Mouse (Mus musculus) heart, postnatal 25 days (tissue): ENCODE data around the gene Aldh18a1. TPM values are rescaled to one million over a fixed set of nuclear protein-coding genes. Genes with fewer than 3 reads are reported as not detected.

Experiments
- DNase-seq: peaks from one replicate; pipeline ENCODE4 v3.0.0; 2022; ENCODE audit warnings: low spot score
- intact Hi-C: fragments of 180-260 bp; cut with DNase I; formaldehyde crosslinking; loops from one replicate; pipeline ENCODE4 v1.15.1; 2025
- total RNA-seq, 2 experiments: library from RNA; stranded (reverse); gene quantifications; 2 replicates each; pipeline ENCODE4 v1.2.3; 2021

Aldh18a1 gene
- total RNA-seq, 2 experiments from 2014 or later = 7.0 to 7.3 TPM

- DNase-seq = no peak
- intact Hi-C loops = no loop called here
Measured at GRCm38 (mm10) chr19:40504336-40504735, 83.9 kb downstream of the Aldh18a1 start.

Other genes starting within 250 kb of the Aldh18a1 start
- gene Sorbs1, start 74.7 kb downstream of the Aldh18a1 start, total RNA-seq = 100 to 1,000 TPM; 604 to 684 TPM
- gene Tctn3, start 23.8 kb upstream of the Aldh18a1 start, total RNA-seq = 1 to 10 TPM; 6.3 to 8.9 TPM
- gene Entpd1, start 23.9 kb upstream of the Aldh18a1 start, total RNA-seq = 10 to 100 TPM; 29.9 to 30.3 TPM
- not detected for gene Cc2d2b, start 160.3 kb upstream of the Aldh18a1 start, total RNA-seq
- gene Ccnj, start 242.8 kb upstream of the Aldh18a1 start, total RNA-seq = 1 to 10 TPM; 5.2 to 5.3 TPM